12 mouse cellular contexts compared by ENCODE assay signal in the genomic region with DNA sequence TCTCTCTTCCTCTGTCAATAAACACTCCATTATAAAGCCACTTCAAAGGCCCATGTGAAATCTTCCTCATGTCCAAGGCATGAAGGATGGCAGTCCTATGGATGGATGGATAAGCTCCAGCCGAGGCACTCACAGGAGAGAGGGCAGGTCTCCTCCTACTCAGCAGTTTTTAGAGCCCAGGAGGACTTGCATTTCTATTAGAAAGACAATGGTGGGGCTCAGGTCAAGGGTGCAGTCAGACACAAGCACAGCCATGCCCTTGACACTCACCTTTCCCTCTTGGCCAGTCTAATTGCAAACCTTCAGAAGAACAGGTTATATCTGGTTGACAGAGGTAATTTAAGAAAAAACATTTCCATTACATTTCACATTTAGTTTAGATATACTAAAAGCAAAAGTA.
"Had no signal": no experiment of that assay in that cellular context is flagged by ENCODE, and none has a peak within 500 bp of the region (broad histone marks: within the 10 kb centered on the region; RNA-seq: fewer than 3 reads in every experiment).

No protein-coding gene starts in this region.

- DNase-seq: liver, postnatal 0 days; lung, adult 2 months; lung, postnatal 14 days; lung, postnatal 36 days; retina, postnatal 1 day; right cerebral cortex, adult 18-20 months; right cerebral cortex, postnatal 25 days; right cerebral cortex, postnatal 4 days; spleen, adult 18-20 months; thymus, adult 2 months; thymus, postnatal 25 days; thymus, postnatal 4 days had no signal
